Mouse (Mus musculus) limb, embryonic 10.5 days (tissue): ENCODE results near the gene Stab1. TPM values are rescaled to one million over a fixed set of nuclear protein-coding genes. Genes with fewer than 3 reads are reported as not detected.

Experiments used
- DNase-seq: peaks from one replicate; pipeline ENCODE4 v3.0.0-alpha.2; 2017; ENCODE audit warnings: low spot score
- H3K27ac ChIP-seq: fragments of 300-500 bp; sonication (generic); 2 replicates; pipeline ENCODE4 v1.5.1; 2016; ENCODE audit warnings: mild to moderate bottlenecking
- H3K27me3 ChIP-seq: fragments of 300-500 bp; sonication (generic); 2 replicates; pipeline ENCODE4 v1.6.1; 2016; ENCODE audit warnings: low read depth, mild to moderate bottlenecking; ENCODE audit not compliant: poor library complexity, severe bottlenecking
- H3K36me3 ChIP-seq: fragments of 300-500 bp; sonication (generic); 2 replicates; pipeline ENCODE4 v1.6.1; 2016; ENCODE audit warnings: mild to moderate bottlenecking, moderate library complexity
- H3K4me1 ChIP-seq: fragments of 300-500 bp; sonication (generic); 2 replicates; pipeline ENCODE4 v1.6.1; 2016
- H3K4me3 ChIP-seq: fragments of 300-500 bp; sonication (generic); 2 replicates; pipeline ENCODE4 v1.5.1; 2016; ENCODE audit warnings: mild to moderate bottlenecking, moderate library complexity
- H3K9me3 ChIP-seq: fragments of 300-500 bp; sonication (generic); replicated peaks from 2 replicates; pipeline ENCODE4 v1.6.1; 2016; ENCODE audit warnings: mild to moderate bottlenecking
- WGBS: fragments of 180-500 bp; shearing (Covaris S2); methylation state at CpG from one replicate; pipeline ENCODE4 v1.1.7; 2016; 5-methylcytosine and 5-hydroxymethylcytosine counted together
- polyA plus RNA-seq: library from polyadenylated mRNA; unstranded; fragments of >200 nt; fragmentation: Nextera tagmentation; extraction: Ambion mirVana; gene quantifications from 2 replicates; pipeline ENCODE4 v1.2.1, GENCODE M21; 2016

Gene Stab1
- polyA plus RNA-seq, 1 experiment from 2014 or later = 14.5 TPM

GRCm38 (mm10) chr14:31139666-31140065 is 28.8 kb downstream of the Stab1 start:
- Histone ChIP-seq H3K4me1 (no peaks in the 10 kb centered on the region), H3K4me3 (no peak overlapping the region), H3K9me3 (no peaks in the 10 kb centered on the region; the same call in 1 of the 2 replicates), H3K27ac (no peak overlapping the region), H3K36me3 (peaks cover 90% of the 10 kb centered on the region), H3K27me3 (no peaks in the 10 kb centered on the region)
- DNase-seq = no peak
- 95% methylated on average over 12 of the region's 12 CpGs for WGBS

- Histone ChIP-seq H3K4me1 (0 out of 2 replicates have a peak, but pooled peaks cover 2% of the 10 kb centered on the region), H3K27me3 (no peaks in the 10 kb centered on the region), H3K9me3 (no peaks in the 10 kb centered on the region; the same call in 1 of the 2 replicates), H3K27ac (no peak overlapping the region), H3K4me3 (no peak overlapping the region), H3K36me3 (peaks cover 97% of the 10 kb centered on the region)
- WGBS = 95% methylated on average over 9 of the region's 9 CpGs
- no peak for DNase-seq
Observed at GRCm38 (mm10) chr14:31138897-31139429, 29.5 kb downstream of the Stab1 start.

GRCm38 (mm10) chr14:31138219-31138896 is 30.1 kb downstream of the Stab1 start:
- 93% methylated on average over 34 of the region's 35 CpGs for WGBS
- H3K27ac ChIP-seq = no peak overlapping the region
- no peaks in the 10 kb centered on the region; the same call in 1 of the 2 replicates for H3K9me3 ChIP-seq
- H3K27me3 ChIP-seq = no peaks in the 10 kb centered on the region
- peaks cover 100% of the 10 kb centered on the region for H3K36me3 ChIP-seq
- H3K4me1 ChIP-seq = peaks cover 8% of the 10 kb centered on the region
- DNase-seq = no peak
- no peak overlapping the region for H3K4me3 ChIP-seq

GRCm38 (mm10) chr14:31137791-31138190 is 30.6 kb downstream of the Stab1 start:
- no peak overlapping the region for H3K27ac ChIP-seq
- H3K4me3 ChIP-seq = no peak overlapping the region
- 88% methylated on average over 11 of the region's 11 CpGs for WGBS
- no peaks in the 10 kb centered on the region for H3K27me3 ChIP-seq
- peaks cover 100% of the 10 kb centered on the region for H3K36me3 ChIP-seq
- no peak for DNase-seq
- H3K9me3 ChIP-seq = no peaks in the 10 kb centered on the region; the same call in 1 of the 2 replicates
- peaks cover 13% of the 10 kb centered on the region for H3K4me1 ChIP-seq

- peaks cover 19% of the 10 kb centered on the region for H3K4me1 ChIP-seq
- no peak for DNase-seq
- H3K9me3 ChIP-seq = no peaks in the 10 kb centered on the region
- WGBS = 87% methylated on average over 10 of the region's 10 CpGs
- H3K36me3 ChIP-seq = peaks cover 99% of the 10 kb centered on the region
- H3K27me3 ChIP-seq = no peaks in the 10 kb centered on the region
- H3K27ac ChIP-seq = no peak overlapping the region
- no peak overlapping the region for H3K4me3 ChIP-seq
Observed at GRCm38 (mm10) chr14:31137281-31137595, 31.2 kb downstream of the Stab1 start.

GRCm38 (mm10) chr14:31136411-31137280 is 31.8 kb downstream of the Stab1 start:
- WGBS = 94% methylated on average over 26 of the region's 26 CpGs
- DNase-seq = no peak
- H3K9me3 ChIP-seq = no peaks in the 10 kb centered on the region
- no peak overlapping the region for H3K27ac ChIP-seq
- no peak overlapping the region for H3K4me3 ChIP-seq
- no peaks in the 10 kb centered on the region for H3K27me3 ChIP-seq
- H3K4me1 ChIP-seq = peaks cover 25% of the 10 kb centered on the region
- peaks cover 93% of the 10 kb centered on the region for H3K36me3 ChIP-seq

GRCm38 (mm10) chr14:31135495-31136410 is 32.7 kb downstream of the Stab1 start:
- Histone ChIP-seq H3K27ac (no peak overlapping the region), H3K27me3 (no peaks in the 10 kb centered on the region), H3K4me1 (peaks cover 30% of the 10 kb centered on the region), H3K9me3 (no peaks in the 10 kb centered on the region), H3K36me3 (peaks cover 84% of the 10 kb centered on the region), H3K4me3 (no peak overlapping the region)
- WGBS = 93% methylated on average over 34 of the region's 34 CpGs
- peak; percentile 31 for DNase-seq

GRCm38 (mm10) chr14:31134015-31135000 is 34.1 kb downstream of the Stab1 start:
- H3K27me3 ChIP-seq = no peaks in the 10 kb centered on the region
- H3K4me3 ChIP-seq = no peak overlapping the region
- H3K36me3 ChIP-seq = peaks cover 69% of the 10 kb centered on the region
- peaks cover 42% of the 10 kb centered on the region for H3K4me1 ChIP-seq
- DNase-seq = no peak
- H3K9me3 ChIP-seq = no peaks in the 10 kb centered on the region
- H3K27ac ChIP-seq = no peak overlapping the region
- WGBS = 94% methylated on average over 25 of the region's 25 CpGs

- H3K4me1 ChIP-seq = peaks cover 43% of the 10 kb centered on the region
- no peaks in the 10 kb centered on the region for H3K9me3 ChIP-seq
- no peak for DNase-seq
- peaks cover 58% of the 10 kb centered on the region for H3K36me3 ChIP-seq
- peak overlapping the region; percentile 100 for H3K4me3 ChIP-seq
- H3K27me3 ChIP-seq = no peaks in the 10 kb centered on the region
- 0 out of 2 replicates have a peak overlapping the region, but pooled peaks have one; percentile 28 for H3K27ac ChIP-seq
- 74% methylated on average over 11 of the region's 11 CpGs for WGBS
Observed at GRCm38 (mm10) chr14:31133023-31133665, 35.3 kb downstream of the Stab1 start.

- Histone ChIP-seq H3K36me3 (peaks cover 52% of the 10 kb centered on the region), H3K27me3 (no peaks in the 10 kb centered on the region), H3K27ac (peak overlapping the region; percentile 98; the same call in 1 of the 2 replicates), H3K9me3 (no peaks in the 10 kb centered on the region), H3K4me1 (peaks cover 45% of the 10 kb centered on the region), H3K4me3 (peak overlapping the region; percentile 100)
- no peak for DNase-seq
- WGBS = 84% methylated on average over 7 of the region's 7 CpGs
Observed at GRCm38 (mm10) chr14:31132491-31132975, 35.9 kb downstream of the Stab1 start.

GRCm38 (mm10) chr14:31132031-31132430 is 36.4 kb downstream of the Stab1 start:
- WGBS = 12% methylated on average over 6 of the region's 6 CpGs
- H3K27ac ChIP-seq = peak overlapping the region; percentile 98
- no peaks in the 10 kb centered on the region for H3K9me3 ChIP-seq
- H3K27me3 ChIP-seq = no peaks in the 10 kb centered on the region
- H3K4me1 ChIP-seq = peaks cover 50% of the 10 kb centered on the region
- H3K4me3 ChIP-seq = peak overlapping the region; percentile 100
- peaks cover 50% of the 10 kb centered on the region for H3K36me3 ChIP-seq
- peak; percentile 51 for DNase-seq
